Mouse (Mus musculus) left cerebral cortex, postnatal 10 days (tissue): ENCODE measurements around the gene Fbxo41. TPM values are rescaled to one million over a fixed set of nuclear protein-coding genes. Genes with fewer than 3 reads are reported as not detected.

Source experiments
- total RNA-seq, 2 experiments: library from RNA; stranded (reverse); gene quantifications; 2 replicates each; pipeline ENCODE4 v1.2.3; 2021

Fbxo41 gene
- total RNA-seq, 2 experiments from 2014 or later: 113 to 114 TPM

Other genes starting within 250 kb of the Fbxo41 start
- 100 to 1,000 TPM; 136 to 141 TPM for gene Sfxn5, start 169.6 kb downstream of the Fbxo41 start, total RNA-seq
- 10 to 100 TPM; 56.9 to 57.5 TPM for gene Rab11fip5, start 128.4 kb downstream of the Fbxo41 start, total RNA-seq
- not detected for gene Noto, start 79.1 kb downstream of the Fbxo41 start, total RNA-seq
- 10 to 100 TPM; 45.7 to 47.7 TPM for gene Smyd5, start 71.0 kb downstream of the Fbxo41 start, total RNA-seq
- 100 to 1,000 TPM; 245 to 257 TPM for gene Cct7, start 51.5 kb downstream of the Fbxo41 start, total RNA-seq
- 10 to 100 TPM; 20.4 to 22.1 TPM for gene Pradc1, start 51.0 kb downstream of the Fbxo41 start, total RNA-seq
- 10 to 100 TPM; 31.2 to 33.6 TPM for gene Egr4, start 10.6 kb upstream of the Fbxo41 start, total RNA-seq
- 1 to 10 TPM; 7.9 to 8.9 TPM for gene Alms1, start 84.5 kb upstream of the Fbxo41 start, total RNA-seq
- gene Nat8f7, start 210.2 kb upstream of the Fbxo41 start, total RNA-seq: 1 to 10 TPM in 1 of 2 experiments, under 1 TPM in 1; 0.47 to 1.0 TPM